Mouse (Mus musculus) megakaryocyte, embryonic 14.5 days (primary cell): ENCODE results near the gene Limd1.

Experiments used
- FLI1 ChIP-seq: IDR thresholded peaks from 2 replicates; pipeline ENCODE4 v1.6.1; 2012; ENCODE audit warnings: low read length, inconsistent platforms, mixed read lengths
- GATA1 ChIP-seq: IDR thresholded peaks from 3 replicates; pipeline ENCODE4 v1.6.1; 2012; ENCODE audit warnings: mixed read lengths, low read length, inconsistent platforms, borderline replicate concordance

DNA sequence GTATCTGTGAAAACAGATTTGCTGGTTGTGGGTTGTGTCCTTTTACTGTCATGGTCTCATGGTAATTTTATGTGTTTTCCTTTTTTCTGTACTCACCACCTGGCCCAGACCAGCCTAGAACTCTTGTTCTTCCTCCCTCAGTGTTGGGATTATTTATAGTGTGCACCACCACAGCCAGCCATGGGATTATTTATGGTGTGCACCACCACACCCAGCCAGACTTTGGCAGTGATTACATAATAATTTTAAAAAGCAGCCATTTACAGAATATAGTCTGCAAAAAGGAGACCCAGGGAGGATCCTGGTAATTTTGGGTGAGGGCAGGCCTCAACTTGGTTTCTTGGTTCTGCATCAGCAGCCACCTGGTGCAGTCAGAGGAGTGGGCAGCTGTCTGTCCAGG lies 29.9 kb upstream of the Limd1 start:
- TF ChIP-seq GATA1 (no peak), FLI1 (no peak)
